Mouse (Mus musculus) forelimb bud, embryonic 11.5 days (tissue): ENCODE data around the gene Satb1.
A peak's percentile ranks its signal among the peaks of the same experiment; 100 is the strongest.

ENCODE experiments used
- DNase-seq: peaks from one replicate; pipeline ENCODE4 v3.0.0-alpha.2; 2012; ENCODE audit warnings: low read depth, low spot score

Gene Satb1

DNA sequence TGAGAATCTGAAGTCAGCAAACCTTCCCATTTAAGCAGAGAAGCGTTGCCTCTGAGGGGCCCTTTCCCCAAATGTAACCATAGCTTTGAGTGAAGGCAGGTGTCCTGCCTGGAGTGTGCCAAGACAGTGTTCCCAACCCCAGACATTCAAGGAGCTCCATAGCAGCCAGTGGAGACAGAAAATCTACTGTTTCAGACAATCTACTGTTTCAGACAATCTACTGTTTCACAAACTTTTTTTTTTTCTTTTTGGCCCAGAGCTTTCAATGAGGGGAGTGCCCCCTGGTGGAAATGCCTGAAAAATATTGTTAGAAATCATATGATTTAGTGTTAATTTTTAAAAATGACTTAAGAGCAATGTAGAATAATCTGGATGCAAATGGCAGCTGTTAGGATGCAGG, 55.3 kb downstream of the Satb1 start:
- peak; percentile 30 for DNase-seq

DNA sequence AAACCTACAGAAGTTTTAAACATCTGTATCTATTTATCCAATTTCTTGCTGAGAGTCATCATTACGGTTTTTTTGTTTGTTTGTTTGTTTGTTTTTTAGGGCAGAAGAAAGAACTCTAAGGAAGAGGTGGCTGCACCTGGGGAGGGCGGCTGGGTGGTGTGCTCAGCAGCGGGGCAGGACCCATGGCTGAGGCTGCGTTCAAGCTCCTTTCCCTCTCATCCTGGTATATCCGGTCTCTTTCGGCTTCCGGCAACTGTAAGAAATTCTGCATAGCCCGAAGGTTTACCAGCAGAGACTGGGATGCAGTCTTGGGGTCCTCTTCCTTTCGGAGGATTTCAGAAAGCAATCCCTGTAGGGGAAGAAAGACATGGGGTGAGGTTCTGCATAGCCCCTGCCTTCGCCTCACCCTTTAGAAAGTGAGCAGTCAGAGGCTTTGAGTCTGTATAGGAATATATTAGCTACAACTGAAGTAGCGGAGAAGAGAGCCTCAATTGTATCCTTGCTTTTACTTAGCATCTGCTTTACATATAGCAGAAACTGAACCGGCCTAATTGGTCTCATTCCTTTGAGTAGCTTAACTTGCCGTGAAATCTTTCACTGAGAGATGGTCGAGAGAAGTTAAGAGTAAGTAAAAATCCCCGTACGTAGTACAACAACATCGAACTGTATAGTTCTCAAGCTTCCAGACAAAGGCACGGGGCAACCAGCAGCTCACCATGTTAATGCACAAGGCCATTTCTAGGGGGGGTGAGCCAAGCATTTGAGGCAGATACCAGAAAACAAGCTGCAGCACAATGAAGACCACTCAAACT, 57.8 kb downstream of the Satb1 start:
- DNase-seq, result no peak

DNA sequence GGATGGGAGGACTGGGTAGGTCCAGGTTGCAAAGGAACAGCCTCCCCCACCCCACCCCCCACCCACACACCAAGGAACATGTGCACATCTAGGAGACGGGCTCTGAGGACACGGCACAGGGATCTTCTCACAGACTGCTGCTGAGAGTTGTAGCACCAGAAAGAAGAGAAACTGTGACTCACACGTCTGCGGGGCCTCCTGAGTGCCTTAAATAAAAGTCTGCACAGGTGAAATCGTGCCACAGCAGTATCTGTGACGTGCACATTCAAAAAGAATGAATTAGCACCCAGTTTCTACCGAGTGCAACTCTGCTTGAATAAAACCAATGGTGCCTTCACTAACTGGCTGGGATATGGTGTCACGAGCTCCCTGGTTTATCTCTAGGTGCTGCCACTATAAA, 69.5 kb downstream of the Satb1 start:
- no peak for DNase-seq

DNA sequence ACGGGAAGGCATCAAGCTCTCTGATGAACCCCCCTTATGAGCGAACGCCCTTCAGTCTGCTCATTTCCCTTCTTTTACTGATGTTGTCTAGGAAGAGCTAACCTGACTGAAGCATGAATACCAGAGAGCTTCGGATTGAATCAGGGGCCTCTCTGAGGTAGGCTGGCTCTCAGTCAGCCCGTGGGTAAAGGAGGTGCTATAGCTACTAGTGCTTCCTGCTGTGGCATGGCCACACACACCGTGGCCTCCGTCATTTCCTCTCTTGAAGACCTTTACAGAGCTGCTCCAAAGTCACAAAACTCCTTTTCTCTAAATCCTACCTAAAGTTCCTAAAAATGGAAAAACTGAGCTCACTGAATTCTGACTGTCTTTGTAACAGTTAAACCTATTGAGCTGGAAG, 70.6 kb downstream of the Satb1 start:
- DNase-seq, result no peak

DNA sequence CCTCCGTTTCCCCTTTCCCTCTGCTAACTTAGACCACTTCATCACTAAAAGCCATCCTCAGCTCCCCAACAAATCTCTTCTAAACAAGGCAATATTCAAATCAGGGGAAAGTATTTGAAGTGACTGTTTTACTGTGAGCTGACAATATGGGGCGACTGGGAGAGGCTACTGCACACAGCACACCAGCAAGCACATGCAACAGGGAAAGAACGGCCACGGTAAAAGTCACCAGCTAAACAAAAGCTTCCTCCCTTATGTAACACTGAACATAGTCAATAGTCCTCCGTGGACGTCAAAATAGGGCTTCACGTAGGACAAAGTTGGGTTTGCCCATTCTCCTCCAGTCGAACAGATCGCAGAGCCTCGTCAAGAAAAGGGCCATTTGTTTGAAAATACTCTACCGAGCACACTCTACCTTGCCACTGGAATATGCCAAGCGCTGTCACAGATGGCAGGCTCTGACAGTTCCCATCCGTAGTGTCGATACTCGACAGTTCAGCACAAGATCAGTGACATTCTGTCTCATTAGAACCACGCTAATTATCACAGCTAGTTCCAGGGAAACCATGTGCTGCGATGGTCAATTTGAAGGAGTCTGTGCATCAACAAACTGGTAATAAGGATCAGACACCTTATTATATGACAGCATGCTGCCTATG, 72.0 kb downstream of the Satb1 start:
- DNase-seq, result peak; percentile 14

DNA sequence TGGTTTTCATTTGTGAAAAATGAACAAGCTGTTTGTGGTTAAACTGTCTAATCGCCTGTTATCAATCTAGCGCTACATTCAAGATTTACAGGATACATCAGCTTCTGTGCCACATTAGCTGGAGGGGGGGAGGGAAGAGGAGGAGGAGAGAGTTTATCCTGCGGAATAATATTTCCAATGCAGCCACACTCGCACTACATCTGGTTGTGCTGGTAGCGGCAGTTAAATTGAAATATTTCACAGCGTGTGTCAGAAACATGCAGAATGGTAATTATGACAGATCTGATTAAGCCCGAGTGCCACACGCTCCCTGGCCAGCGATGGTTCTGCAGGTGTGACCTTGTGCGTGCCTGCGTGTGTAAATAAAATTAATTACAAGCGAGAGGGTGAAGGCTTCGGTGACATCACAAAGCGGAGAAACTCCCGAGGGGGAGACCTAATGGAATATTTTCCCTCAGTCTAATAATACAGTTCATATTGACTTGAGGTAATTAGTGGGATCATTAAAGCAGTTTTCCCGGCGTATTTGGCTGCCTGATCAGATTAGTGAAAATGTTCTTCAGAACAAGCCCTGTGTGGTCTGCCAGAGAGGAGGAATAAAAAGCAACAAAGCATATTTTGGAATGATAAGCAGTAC, 72.7 kb downstream of the Satb1 start:
- peak; percentile 73 for DNase-seq

DNA sequence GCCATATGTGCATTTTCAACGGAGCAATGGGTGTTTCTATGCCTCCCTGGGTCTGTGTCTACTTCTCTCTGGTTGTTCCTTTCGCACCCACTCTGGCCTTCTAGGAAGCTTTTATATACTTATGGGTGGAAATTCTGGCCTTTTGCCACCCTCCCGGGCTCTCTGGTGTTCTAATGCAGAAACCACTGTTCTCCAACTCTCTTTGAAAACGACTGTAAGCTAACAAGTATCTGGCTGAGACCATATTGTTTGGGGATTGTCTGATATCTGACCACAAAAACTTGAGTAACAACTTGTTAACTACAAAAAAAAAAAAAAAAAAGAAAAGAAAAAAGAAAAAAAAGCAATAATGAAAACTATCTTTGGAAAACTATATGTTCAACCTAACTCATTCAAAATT, 73.6 kb downstream of the Satb1 start:
- DNase-seq, result no peak

DNA sequence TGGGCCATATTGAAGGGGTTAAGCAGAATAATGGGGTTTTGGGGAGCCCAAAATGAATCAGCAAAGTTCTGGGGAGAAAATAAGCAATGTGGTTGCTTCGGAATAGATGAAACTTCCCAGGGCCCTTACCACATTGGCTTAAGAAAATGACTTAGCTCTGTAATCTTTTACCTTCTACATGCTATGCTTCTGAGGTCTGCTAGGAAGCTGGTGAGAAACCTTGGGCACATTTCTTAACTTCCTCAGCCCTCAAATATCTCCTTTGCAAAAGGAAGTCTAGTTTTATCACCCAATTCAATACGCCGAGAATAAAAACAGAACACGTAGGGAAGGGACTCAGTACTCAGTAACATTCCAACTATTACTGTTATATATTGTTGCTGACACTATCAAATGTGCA, 80.9 kb downstream of the Satb1 start:
- no peak for DNase-seq

DNA sequence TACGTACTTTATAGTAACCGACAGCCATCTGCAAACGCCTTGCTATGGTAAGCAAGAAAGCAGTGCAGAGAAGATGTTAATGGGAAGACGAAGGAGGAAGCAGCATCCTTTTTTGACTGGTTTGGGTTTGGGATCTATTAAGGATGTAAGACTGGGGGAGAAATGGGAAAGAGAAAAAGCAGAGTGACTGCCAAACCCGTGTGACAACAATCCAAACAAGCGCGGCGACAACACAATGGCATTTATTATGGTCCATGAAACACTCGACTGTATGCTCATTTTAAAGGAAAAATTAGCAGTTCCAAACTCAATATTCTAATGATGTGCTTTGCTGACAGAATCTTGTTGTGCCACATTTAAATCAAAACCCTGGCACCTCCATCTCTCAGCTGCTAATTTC, 85.9 kb downstream of the Satb1 start:
- no peak for DNase-seq

DNA sequence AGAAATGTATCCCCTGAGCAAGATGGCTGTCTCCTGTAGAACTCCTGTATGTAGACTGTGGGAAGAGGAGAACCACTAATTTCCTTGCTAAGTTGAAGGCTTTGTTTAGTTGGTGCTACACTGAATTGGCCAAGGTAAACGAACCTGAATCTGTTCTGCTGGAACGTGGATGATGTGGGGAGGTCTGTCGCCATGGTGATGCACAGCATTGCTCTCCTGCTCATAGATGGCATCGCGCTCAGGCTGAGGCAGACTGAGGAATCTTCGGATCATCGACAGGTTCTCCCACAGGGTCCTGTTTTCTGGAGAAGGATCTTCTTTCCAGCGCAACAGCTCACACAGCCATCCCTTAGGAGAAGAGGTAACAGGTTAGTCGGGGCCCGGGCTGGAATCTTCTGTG, 90.6 kb downstream of the Satb1 start:
- no peak for DNase-seq

DNA sequence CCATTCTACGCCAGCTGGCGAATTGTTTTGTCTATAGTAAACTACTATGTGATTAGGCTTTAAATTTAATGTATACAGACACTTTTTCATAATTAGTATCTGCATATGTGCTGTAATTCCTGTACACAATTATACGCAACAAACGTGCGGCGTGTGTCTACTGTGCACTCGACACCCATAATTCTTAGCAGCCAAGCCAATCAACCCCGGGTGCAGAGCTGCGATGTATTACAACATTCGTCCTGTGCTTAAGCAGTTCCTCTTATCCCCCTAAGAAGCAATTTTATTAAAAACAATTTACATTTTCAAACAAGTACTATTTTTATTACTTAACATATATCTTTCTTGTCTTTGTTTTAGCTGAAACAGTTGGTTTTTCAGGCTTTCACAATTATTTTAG, 92.0 kb downstream of the Satb1 start:
- DNase-seq, result no peak

DNA sequence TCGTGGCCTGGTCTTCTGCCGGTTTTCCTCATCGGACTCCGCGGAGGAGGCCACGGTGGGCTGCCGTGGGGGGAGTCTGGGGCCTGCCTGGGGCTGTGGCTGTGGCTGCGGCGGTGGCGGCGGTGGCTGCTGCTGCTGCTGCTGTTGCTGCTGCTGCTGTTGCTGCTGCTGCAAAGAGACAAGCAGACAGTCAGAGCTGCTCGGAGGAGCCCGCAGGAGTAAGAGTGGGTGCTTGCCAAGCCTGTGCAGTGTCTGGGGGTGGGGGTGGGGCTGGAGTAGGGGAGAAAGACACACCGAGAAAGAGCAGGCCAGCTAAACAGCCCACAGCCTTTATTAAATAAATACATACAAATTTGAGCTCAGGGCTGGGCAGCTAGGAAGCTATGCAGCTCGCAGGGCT, 92.8 kb downstream of the Satb1 start:
- DNase-seq, result no peak

DNA sequence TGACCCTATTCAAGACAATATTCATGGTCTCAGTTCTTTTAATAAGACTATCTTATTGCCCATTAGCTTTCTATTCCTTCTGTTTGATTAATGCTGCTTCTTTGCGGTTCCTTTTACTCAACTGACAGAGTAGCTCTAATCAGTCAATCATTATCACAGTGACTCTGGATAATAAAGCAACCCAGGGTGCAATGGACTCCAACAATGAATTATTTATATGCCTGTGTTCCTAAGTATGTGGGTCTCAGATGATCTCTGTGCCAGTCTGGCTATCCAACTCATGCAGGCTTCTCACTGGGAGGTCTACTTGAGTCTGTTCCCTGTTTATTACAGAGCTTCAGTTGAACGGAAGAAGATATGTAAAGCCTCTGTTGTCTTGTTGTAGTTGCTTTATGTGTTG, 108.6 kb downstream of the Satb1 start:
- no peak for DNase-seq

DNA sequence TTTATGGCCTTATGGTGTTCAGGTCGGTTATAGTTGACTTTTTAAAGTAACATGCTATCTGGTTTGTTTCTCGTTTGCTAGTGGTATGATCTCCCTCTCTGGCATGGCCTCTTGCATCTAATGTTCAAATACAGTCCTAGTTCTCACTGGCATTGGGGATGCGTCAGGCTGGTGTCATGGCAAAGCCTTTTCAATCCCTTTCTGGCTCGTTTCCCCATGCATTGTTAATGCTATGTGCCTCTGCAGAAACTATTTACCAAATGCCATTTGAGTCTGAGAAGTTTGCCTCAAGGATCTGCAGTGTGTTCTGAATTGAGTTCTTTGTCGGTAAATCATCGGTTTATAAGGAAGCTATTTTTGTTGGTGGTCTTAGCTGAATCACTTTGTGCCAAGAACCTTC, 137.4 kb downstream of the Satb1 start:
- no peak for DNase-seq

DNA sequence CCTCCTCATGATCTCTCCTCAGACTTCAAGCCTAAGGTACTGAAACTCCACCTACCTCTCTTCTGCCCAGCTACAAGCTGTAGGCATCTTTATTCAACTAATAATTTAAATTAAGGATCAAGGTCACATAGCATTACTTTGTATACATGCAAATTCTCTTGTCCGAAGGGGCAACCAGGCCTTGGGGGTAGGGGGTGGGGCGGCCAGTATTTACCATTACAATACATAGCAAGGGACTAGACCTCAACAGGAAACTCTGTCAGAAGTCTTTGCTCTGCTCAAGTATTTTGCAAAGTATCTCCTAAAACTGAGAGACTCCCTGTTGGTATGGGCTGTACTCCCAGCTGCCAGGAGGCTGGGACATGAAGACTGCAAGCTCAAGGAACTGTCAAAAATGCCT, 137.8 kb downstream of the Satb1 start:
- DNase-seq, result no peak

DNA sequence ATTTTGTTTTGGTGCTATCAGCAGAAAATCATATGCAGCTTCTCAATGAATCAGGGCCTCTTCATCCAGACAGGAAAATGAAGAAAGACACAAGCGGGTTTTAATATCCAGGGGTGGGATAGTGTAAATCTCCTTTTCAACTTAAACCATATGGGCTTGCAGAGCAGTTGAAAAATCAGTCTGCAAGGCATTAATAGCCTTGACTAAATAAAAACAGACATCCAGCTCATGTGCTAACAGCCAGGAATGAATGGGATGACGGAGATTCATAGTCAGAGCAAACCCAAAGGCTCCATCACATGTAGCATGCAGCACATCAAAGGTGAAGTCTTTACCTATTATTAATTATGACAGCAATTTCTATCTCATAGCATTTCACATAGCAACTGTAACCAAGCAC, 142.6 kb downstream of the Satb1 start:
- DNase-seq, result peak; percentile 31

DNA sequence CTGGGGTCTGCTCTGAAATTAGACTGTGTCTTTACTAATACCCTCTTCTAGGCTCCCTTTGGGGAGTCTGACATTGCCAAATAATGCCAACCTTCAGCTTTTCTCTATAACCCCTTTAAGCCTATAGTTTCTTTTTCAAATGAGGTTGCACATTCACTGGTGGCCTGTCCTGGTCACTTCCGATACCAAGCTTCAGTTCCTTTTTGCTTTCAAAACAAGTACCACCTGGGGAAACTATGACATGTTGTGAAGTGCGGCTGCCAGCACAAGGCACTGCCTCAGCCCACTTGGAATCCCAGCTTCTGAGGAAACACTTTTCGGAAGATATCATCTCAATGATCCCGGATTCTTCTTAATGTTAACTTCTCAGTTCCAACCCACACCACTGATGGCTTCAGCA, 145.9 kb downstream of the Satb1 start:
- no peak for DNase-seq
